Mouse (Mus musculus): ENCODE results near the gene Atpaf1.

GRCm38 (mm10) chr4:115830491-115830890, 45.9 kb downstream of the Atpaf1 start:
- TF ChIP-seq CTCF (IDR thresholded peaks at IDR 0.05) (no peak), POLR2A (IDR thresholded peaks at IDR 0.05; ENCODE audit: insufficient read depth, low read depth, low read length) (no peak)
